Mouse (Mus musculus) intestine, postnatal 0 days (tissue): ENCODE measurements around the gene Ppl. TPM values are rescaled to one million over a fixed set of nuclear protein-coding genes. Genes with fewer than 3 reads are reported as not detected.
A peak's percentile ranks its signal among the peaks of the same experiment; 100 is the strongest.

ENCODE experiments used
- ATAC-seq: fragments of 200-750 bp; cut with Nextera tagmentation; 2 replicates; pipeline ENCODE4 v1.8.0; 2017; ENCODE audit warnings: mild to moderate bottlenecking, moderate TSS enrichment, moderate library complexity
- H3K27ac ChIP-seq: fragments of 300-500 bp; sonication (generic); 2 replicates; pipeline ENCODE4 v1.5.1; 2014; ENCODE audit warnings: mild to moderate bottlenecking, low read depth, low read length, moderate library complexity
- H3K27me3 ChIP-seq: fragments of 300-500 bp; sonication (generic); replicated peaks from 2 replicates; pipeline ENCODE4 v1.6.1; 2014; ENCODE audit warnings: low read length, mixed read lengths; ENCODE audit not compliant: control insufficient read depth, insufficient read depth
- H3K36me3 ChIP-seq: fragments of 300-500 bp; sonication (generic); 2 replicates; pipeline ENCODE4 v1.6.1; 2014; ENCODE audit warnings: mild to moderate bottlenecking, moderate library complexity; ENCODE audit not compliant: control insufficient read depth, insufficient read depth
- H3K4me1 ChIP-seq: fragments of 300-500 bp; sonication (generic); replicated peaks from 2 replicates; pipeline ENCODE4 v1.6.1; 2014; ENCODE audit warnings: antibody characterized with exemption, low read length, mixed read lengths; ENCODE audit not compliant: control insufficient read depth, insufficient read depth
- H3K4me2 ChIP-seq: fragments of 300-500 bp; sonication (generic); replicated peaks from 2 replicates; pipeline ENCODE4 v1.6.1; 2014; ENCODE audit warnings: low read depth, mild to moderate bottlenecking, moderate library complexity
- H3K4me3 ChIP-seq: fragments of 300-500 bp; sonication (generic); 2 replicates; pipeline ENCODE4 v1.5.1; 2014; ENCODE audit warnings: low read depth, low read length
- H3K9ac ChIP-seq: fragments of 300-500 bp; sonication (generic); 2 replicates; pipeline ENCODE4 v1.6.1; 2014; ENCODE audit warnings: mild to moderate bottlenecking, low read depth, low read length
- H3K9me3 ChIP-seq: fragments of 300-500 bp; sonication (generic); 2 replicates; pipeline ENCODE4 v1.6.1; 2016; ENCODE audit warnings: mixed run types; ENCODE audit not compliant: control insufficient read depth
- CTCF ChIP-seq: sonication (generic); IDR thresholded peaks from 2 replicates; pipeline ENCODE4 v1.5.1; 2016; ENCODE audit warnings: low read depth, mild to moderate bottlenecking, control low read depth, antibody characterized with exemption, moderate library complexity
- WGBS: fragments of 180-500 bp; shearing (Covaris S2); extraction: QIAGEN DNeasy Blood & Tissue Kit; methylation state at CpG from one replicate; pipeline ENCODE4 v1.1.7; 2014; 5-methylcytosine and 5-hydroxymethylcytosine counted together
- polyA plus RNA-seq: library from polyadenylated mRNA; unstranded; fragments of >200 nt; fragmentation: Nextera tagmentation; extraction: Ambion mirVana; gene quantifications from 2 replicates; pipeline ENCODE4 v1.2.1, GENCODE M21; 2015

Gene Ppl
- polyA plus RNA-seq, 1 experiment from 2014 or later = 0.69 TPM

- Histone ChIP-seq H3K9ac (no peak overlapping the region), H3K4me3 (no peak overlapping the region), H3K4me2 (no peak overlapping the region), H3K9me3 (no peaks in the 10 kb centered on the region), H3K4me1 (no peaks in the 10 kb centered on the region), H3K27ac (no peak overlapping the region), H3K36me3 (peaks cover 35% of the 10 kb centered on the region), H3K27me3 (no peaks in the 10 kb centered on the region)
- no peak for ATAC-seq
- peak; percentile 68 for TF ChIP-seq CTCF
- WGBS = 86% methylated on average over 1 of the region's 1 CpGs
Measured at GRCm38 (mm10) chr16:5058114-5058513, 74.1 kb downstream of the Ppl start.

DNA sequence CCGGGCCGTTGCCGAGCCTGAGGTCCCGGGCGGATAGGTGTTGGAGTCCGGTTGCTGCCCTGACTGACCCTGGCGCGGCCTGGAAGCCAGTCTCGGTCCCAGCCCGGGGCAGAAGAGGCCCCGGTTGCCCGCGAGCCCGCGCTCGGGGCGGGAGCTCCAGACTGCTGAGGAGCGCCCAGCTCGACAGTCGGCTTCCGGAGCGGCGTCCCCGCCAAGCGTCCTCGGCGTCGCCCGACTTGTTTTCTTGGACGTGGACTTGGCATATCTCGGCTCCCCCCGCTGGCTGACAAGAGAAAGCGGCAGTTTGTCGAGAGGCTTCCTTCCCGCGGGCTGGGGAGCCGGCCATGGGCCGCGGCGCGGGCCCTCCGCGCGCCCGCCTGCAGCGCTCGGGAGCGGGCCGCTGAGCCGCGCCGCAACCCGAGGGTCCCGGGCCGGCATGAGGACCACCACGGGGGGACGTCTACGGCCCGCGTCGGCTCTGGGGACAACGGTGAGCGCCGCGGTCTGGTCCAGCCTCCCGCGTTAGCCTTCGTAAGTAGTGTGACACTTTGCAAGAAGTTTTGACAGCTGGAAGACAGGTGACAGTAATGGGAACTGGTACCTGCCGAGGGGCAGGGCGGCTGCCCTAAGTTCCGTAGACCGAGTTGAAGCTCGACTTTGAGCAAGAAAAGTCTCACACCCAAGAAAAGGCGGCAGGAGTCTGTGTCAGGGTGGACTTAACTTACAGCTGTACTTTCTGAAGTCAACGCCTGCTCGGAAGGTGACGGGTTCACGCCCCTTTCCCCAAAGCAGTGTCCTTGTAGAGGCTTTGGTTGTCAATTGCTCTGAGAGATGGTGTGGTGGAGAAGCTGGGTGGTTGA, 81.7 kb downstream of the Ppl start:
- Histone ChIP-seq H3K9ac (peak overlapping the region; percentile 97), H3K4me2 (peak overlapping the region; percentile 92), H3K36me3 (peaks cover 26% of the 10 kb centered on the region), H3K4me1 (no peaks in the 10 kb centered on the region; the same call in 1 of the 2 replicates), H3K27ac (peak overlapping the region; percentile 98), H3K9me3 (no peaks in the 10 kb centered on the region), H3K27me3 (no peaks in the 10 kb centered on the region), H3K4me3 (peak overlapping the region; percentile 98)
- TF ChIP-seq CTCF = peak; percentile 47; the same call in 1 of the 2 replicates
- peak; percentile 70 for ATAC-seq
- WGBS = under 1% methylated on average over 71 of the region's 78 CpGs

DNA sequence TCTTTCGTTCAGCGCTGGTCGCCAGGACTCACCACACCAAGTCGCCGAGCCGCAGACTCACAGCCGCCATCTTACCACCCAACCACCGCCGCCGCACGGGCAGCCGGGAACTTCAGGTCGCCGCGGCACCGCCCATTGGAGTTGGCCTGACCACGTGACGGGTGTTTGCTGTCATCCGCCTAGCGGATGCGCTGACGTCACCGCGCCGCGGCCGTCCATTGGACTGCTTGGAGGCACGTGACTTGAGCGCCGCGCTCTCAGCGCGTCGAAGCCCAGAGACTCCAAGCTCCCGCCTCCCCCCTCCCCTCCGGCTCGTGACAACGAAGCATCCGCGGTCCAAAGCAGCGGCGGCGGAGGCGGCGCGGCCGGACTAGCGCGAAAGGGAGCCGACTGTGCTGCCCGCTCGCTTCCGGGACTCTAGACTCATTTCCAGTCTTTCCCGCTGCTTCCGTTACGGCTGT, 82.4 kb downstream of the Ppl start, which contains the start of the genes Glyr1 and Ubn1:
TSS of gene Glyr1 (minus strand) at position 90 of the 461 bp plus-strand sequence.
TSS of gene Ubn1 (plus strand) at position 284 of the 461 bp plus-strand sequence.
- Histone ChIP-seq H3K4me2 (peak within 1 kb of the TSS; percentile 92), H3K27ac (peak within 1 kb of the TSS; percentile 98), H3K36me3 (peaks cover 26% of the 10 kb centered on the region), H3K27me3 (no peaks in the 10 kb centered on the region), H3K9ac (peak within 1 kb of the TSS; percentile 97), H3K4me3 (peak within 1 kb of the TSS; percentile 98), H3K4me1 (no peaks in the 10 kb centered on the region; the same call in 1 of the 2 replicates), H3K9me3 (no peaks in the 10 kb centered on the region)
- TF ChIP-seq CTCF = no peak
- under 1% methylated on average over 55 of the region's 56 CpGs for WGBS
- peak; percentile 99 for ATAC-seq

GRCm38 (mm10) chr16:5049182-5049773, 82.9 kb downstream of the Ppl start:
- Histone ChIP-seq H3K27ac (peak overlapping the region; percentile 98), H3K9me3 (no peaks in the 10 kb centered on the region), H3K9ac (peak overlapping the region; percentile 97), H3K4me3 (peak overlapping the region; percentile 98), H3K4me1 (no peaks in the 10 kb centered on the region; the same call in 1 of the 2 replicates), H3K27me3 (no peaks in the 10 kb centered on the region), H3K36me3 (peaks cover 31% of the 10 kb centered on the region), H3K4me2 (peak overlapping the region; percentile 87)
- TF ChIP-seq CTCF = no peak
- WGBS = 0% methylated on average over 38 of the region's 38 CpGs
- peak; percentile 43 for ATAC-seq

DNA sequence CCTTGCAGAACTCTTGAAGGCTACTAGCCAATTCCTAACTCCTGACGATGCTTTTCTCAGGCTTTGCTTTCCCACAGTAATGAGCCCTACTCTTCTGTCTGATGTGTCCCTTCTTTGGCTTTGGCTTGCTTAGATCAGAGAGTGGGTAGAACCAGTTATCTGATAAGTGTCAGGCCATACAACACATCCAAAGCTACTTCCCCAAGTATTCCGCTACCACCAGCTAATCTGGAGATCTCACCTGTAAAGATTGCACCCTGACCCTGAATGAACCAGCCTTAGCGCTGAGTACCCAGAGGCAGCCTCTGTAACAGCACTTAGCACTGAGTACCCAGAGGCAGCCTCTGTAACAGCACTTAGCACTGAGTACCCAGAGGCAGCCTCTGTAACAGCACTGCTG, 86.9 kb downstream of the Ppl start:
- 79% methylated on average over 3 of the region's 3 CpGs for WGBS
- H3K9ac ChIP-seq = no peak overlapping the region
- H3K4me3 ChIP-seq = no peak overlapping the region
- no peaks in the 10 kb centered on the region; the same call in 1 of the 2 replicates for H3K4me1 ChIP-seq
- H3K27me3 ChIP-seq = no peaks in the 10 kb centered on the region
- no peak overlapping the region for H3K27ac ChIP-seq
- no peaks in the 10 kb centered on the region for H3K9me3 ChIP-seq
- no peak for TF ChIP-seq CTCF
- peaks cover 64% of the 10 kb centered on the region for H3K36me3 ChIP-seq
- H3K4me2 ChIP-seq = no peak overlapping the region
- ATAC-seq = no peak

DNA sequence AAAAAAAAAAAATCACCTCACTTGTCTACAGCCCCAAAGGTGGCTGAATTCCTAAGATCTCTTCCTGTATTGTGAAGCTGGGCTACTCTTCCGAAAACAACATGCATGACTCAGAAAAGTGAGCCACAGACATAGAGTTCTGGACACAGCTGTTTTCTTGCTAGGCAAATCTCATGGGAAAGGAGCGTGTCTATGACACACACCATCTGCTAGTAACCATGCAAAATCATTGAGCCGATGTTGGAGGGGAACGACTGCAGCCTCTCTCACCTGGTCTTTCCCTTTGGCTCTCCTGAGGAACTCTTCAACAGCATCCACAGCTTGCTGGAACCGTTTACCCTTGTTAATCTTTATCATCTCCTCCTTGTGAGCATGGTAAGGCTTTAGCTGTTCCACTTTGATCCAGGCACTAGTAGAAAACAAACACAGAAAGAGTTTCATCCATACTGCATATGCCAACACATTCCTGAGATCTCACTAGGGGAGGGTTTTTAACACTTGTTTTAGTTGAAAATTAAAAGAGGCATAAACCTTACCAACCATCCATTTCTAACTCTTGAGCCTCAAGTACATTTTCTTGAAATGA, 95.5 kb downstream of the Ppl start:
- H3K36me3 ChIP-seq = peaks cover 85% of the 10 kb centered on the region

More for the DNA sequence above, 95.5 kb downstream of the Ppl start:
- Histone ChIP-seq H3K27ac (no peak overlapping the region), H3K4me2 (no peak overlapping the region), H3K4me3 (no peak overlapping the region), H3K4me1 (no peaks in the 10 kb centered on the region), H3K9ac (no peak overlapping the region), H3K9me3 (no peaks in the 10 kb centered on the region), H3K27me3 (no peaks in the 10 kb centered on the region)
- WGBS = 85% methylated on average over 5 of the region's 5 CpGs
- no peak for TF ChIP-seq CTCF
- no peak for ATAC-seq

Other genes starting within 250 kb of the Ppl start
- gene Mgrn1, start 246.2 kb downstream of the Ppl start, polyA plus RNA-seq = 57.8 and 62.8 TPM in 2 replicates
- gene Nudt16l1, start 193.7 kb downstream of the Ppl start, polyA plus RNA-seq = 77.7 and 79.5 TPM in 2 replicates
- 17.7 and 18.0 TPM in 2 replicates for gene Anks3, start 168.2 kb downstream of the Ppl start, polyA plus RNA-seq
- not detected in 2 replicates for gene Sept12, start 134.6 kb downstream of the Ppl start, polyA plus RNA-seq
- 329 and 375 TPM in 2 replicates for gene Smim22, start 125.1 kb downstream of the Ppl start, polyA plus RNA-seq
- gene Rogdi, start 118.9 kb downstream of the Ppl start, polyA plus RNA-seq = 21.8 and 25.3 TPM in 2 replicates
- 65.3 and 69.7 TPM in 2 replicates for gene Glyr1, start 82.6 kb downstream of the Ppl start, polyA plus RNA-seq
- 14.7 and 16.7 TPM in 2 replicates for gene Ubn1, start 82.4 kb downstream of the Ppl start, polyA plus RNA-seq
- gene Sec14l5, start 14.7 kb upstream of the Ppl start, polyA plus RNA-seq = not detected in 2 replicates
- 19.6 and 20.6 TPM in 2 replicates for gene Nagpa, start 71.6 kb upstream of the Ppl start, polyA plus RNA-seq
- gene AU021092, start 89.9 kb upstream of the Ppl start, polyA plus RNA-seq = 3.9 and 4.0 TPM in 2 replicates
- 26.2 and 26.9 TPM in 2 replicates for gene Alg1, start 101.2 kb upstream of the Ppl start, polyA plus RNA-seq
- 17.9 and 18.5 TPM in 2 replicates for gene Eef2kmt, start 123.6 kb upstream of the Ppl start, polyA plus RNA-seq